Comparison of ENCODE assay signal across 8 mouse cellular contexts in genomic region chr9:110084201-110084964, GRCm38 (mm10). TPM values are rescaled to one million over a fixed set of nuclear protein-coding genes. Genes with fewer than 3 reads are reported as not detected.
DNase-seq lines count a peak whose midpoint lies in the region; ATAC-seq and TF ChIP-seq lines count a peak whose summit lies in the region.
"Had no signal": no experiment of that assay in that cellular context is flagged by ENCODE, and none has a peak within 500 bp of the region (broad histone marks: within the 10 kb centered on the region; RNA-seq: fewer than 3 reads in every experiment).

No protein-coding gene starts in this region.

- no peak overlapping the region for H3K9ac ChIP-seq in embryonic facial prominence, embryonic 15.5 days
- H3K9ac ChIP-seq in limb, embryonic 15.5 days, result no peak overlapping the region
- no peak overlapping the region for H3K9ac ChIP-seq in forebrain, embryonic 13.5 days
- H3K9ac ChIP-seq: midbrain, embryonic 12.5 days had no signal

- H3K27me3 ChIP-seq in kidney, adult 2 months (replicated peaks; ENCODE audit: control insufficient read depth, insufficient read depth, low read length), result no peaks in the 10 kb centered on the region
- H3K27me3 ChIP-seq in embryonic facial prominence, embryonic 15.5 days, result no peaks in the 10 kb centered on the region
- no peaks in the 10 kb centered on the region for H3K27me3 ChIP-seq in limb, embryonic 15.5 days
- no peaks in the 10 kb centered on the region for H3K27me3 ChIP-seq in forebrain, embryonic 13.5 days
- H3K27me3 ChIP-seq: midbrain, embryonic 12.5 days had no signal

- no peak for TF ChIP-seq POLR2A in kidney, adult 2 months (IDR thresholded peaks at IDR 0.05; ENCODE audit: low read depth, low read length)

- H3K9me3 ChIP-seq in embryonic facial prominence, embryonic 15.5 days (replicated peaks), result no peaks in the 10 kb centered on the region
- H3K9me3 ChIP-seq in limb, embryonic 15.5 days, result no peaks in the 10 kb centered on the region
- H3K9me3 ChIP-seq in forebrain, embryonic 13.5 days (replicated peaks), result no peaks in the 10 kb centered on the region
- H3K9me3 ChIP-seq: midbrain, embryonic 12.5 days had no signal

- H3K4me3 ChIP-seq in kidney, adult 2 months (ENCODE audit: insufficient read depth, low read depth, low read length), result no peak overlapping the region
- H3K4me3 ChIP-seq in embryonic facial prominence, embryonic 15.5 days (replicated peaks), result no peak overlapping the region
- no peak overlapping the region for H3K4me3 ChIP-seq in limb, embryonic 15.5 days
- no peak overlapping the region for H3K4me3 ChIP-seq in forebrain, embryonic 13.5 days
- H3K4me3 ChIP-seq: midbrain, embryonic 12.5 days had no signal

- H3K36me3 ChIP-seq in kidney, adult 2 months (ENCODE audit: control insufficient read depth, insufficient read depth, low read length), result peaks cover 1% of the 10 kb centered on the region; the same call in 1 of the 2 replicates
- peaks cover 99% of the 10 kb centered on the region for H3K36me3 ChIP-seq in embryonic facial prominence, embryonic 15.5 days
- H3K36me3 ChIP-seq in limb, embryonic 15.5 days, result peaks cover 99% of the 10 kb centered on the region
- peaks cover 98% of the 10 kb centered on the region for H3K36me3 ChIP-seq in forebrain, embryonic 13.5 days (ENCODE audit: poor library complexity, severe bottlenecking)

- H3K27ac ChIP-seq in kidney, adult 2 months (ENCODE audit: insufficient read depth, low read depth, low read length), result no peak overlapping the region
- H3K27ac ChIP-seq in embryonic facial prominence, embryonic 15.5 days (replicated peaks), result peak overlapping the region; percentile 51; the same call in 1 of the 2 replicates
- no peak overlapping the region for H3K27ac ChIP-seq in limb, embryonic 15.5 days
- H3K27ac ChIP-seq in forebrain, embryonic 13.5 days, result no peak overlapping the region

- no peak overlapping the region for H3K4me2 ChIP-seq in embryonic facial prominence, embryonic 15.5 days (replicated peaks)
- H3K4me2 ChIP-seq in limb, embryonic 15.5 days, result no peak overlapping the region
- H3K4me2 ChIP-seq in forebrain, embryonic 13.5 days, result no peak overlapping the region
- H3K4me2 ChIP-seq: midbrain, embryonic 12.5 days had no signal

- WGBS in kidney, adult 2 months, result 75% methylated on average over 25 of the region's 25 CpGs
- WGBS in embryonic facial prominence, embryonic 15.5 days, result 84% methylated on average over 25 of the region's 25 CpGs
- WGBS in limb, embryonic 15.5 days, result 82% methylated on average over 25 of the region's 25 CpGs
- 91% methylated on average over 25 of the region's 25 CpGs for WGBS in forebrain, embryonic 13.5 days

- no peak for TF ChIP-seq CTCF in kidney, adult 2 months (conservative IDR thresholded peaks at IDR 0.05; ENCODE audit: insufficient read depth, insufficient read length, low read depth, low read length)

- ATAC-seq in embryonic facial prominence, embryonic 15.5 days (ENCODE audit: insufficient number of reproducible peaks, low FRiP score, low TSS enrichment, low read depth), result peak; percentile 64
- ATAC-seq in limb, embryonic 15.5 days (ENCODE audit: insufficient number of reproducible peaks, low FRiP score, low TSS enrichment, low read depth), result peak; percentile 57
- no peak for ATAC-seq in forebrain, embryonic 13.5 days

- no peaks in the 10 kb centered on the region for H3K4me1 ChIP-seq in kidney, adult 2 months (ENCODE audit: control insufficient read depth, insufficient read depth, low read length)
- H3K4me1 ChIP-seq in embryonic facial prominence, embryonic 15.5 days, result no peaks in the 10 kb centered on the region
- no peaks in the 10 kb centered on the region for H3K4me1 ChIP-seq in limb, embryonic 15.5 days
- H3K4me1 ChIP-seq in forebrain, embryonic 13.5 days, result no peaks in the 10 kb centered on the region
- H3K4me1 ChIP-seq: midbrain, embryonic 12.5 days had no signal

- DNase-seq in kidney, postnatal 10 days, result peak; percentile 50
- DNase-seq in kidney, adult 2 months, result no peak
- DNase-seq in NIH3T3 (ENCODE audit: low read depth), result peak; percentile 48
- DNase-seq in spleen, adult 18-20 months, result no peak

RNA-seq across cellular contexts. Expression of gene Smarcc1, which starts 33.1 kb away (rescaled TPM):
- 12.0 and 12.2 TPM in 2 replicates for polyA plus RNA-seq in kidney, adult 2 months (2012; rRNA removed)
- polyA plus RNA-seq in embryonic facial prominence, embryonic 15.5 days (2015; fragmentation: Nextera tagmentation; extraction: Ambion mirVana), result 113 and 119 TPM in 2 replicates
- 97.6 and 115 TPM in 2 replicates for polyA plus RNA-seq in limb, embryonic 15.5 days (2015; fragmentation: Nextera tagmentation; extraction: Ambion mirVana)
- 181 and 186 TPM in 2 replicates for polyA plus RNA-seq in forebrain, embryonic 13.5 days (2015; fragmentation: Nextera tagmentation; extraction: Ambion mirVana)

RNA-seq across cellular contexts. Expression of gene Dhx30, which starts 33.2 kb away (rescaled TPM):
- 84.3 and 87.6 TPM in 2 replicates for polyA plus RNA-seq in kidney, adult 2 months (2012; rRNA removed)
- polyA plus RNA-seq in embryonic facial prominence, embryonic 15.5 days (2015; fragmentation: Nextera tagmentation; extraction: Ambion mirVana), result 127 and 137 TPM in 2 replicates
- 113 and 117 TPM in 2 replicates for polyA plus RNA-seq in limb, embryonic 15.5 days (2015; fragmentation: Nextera tagmentation; extraction: Ambion mirVana)
- 206 and 217 TPM in 2 replicates for polyA plus RNA-seq in forebrain, embryonic 13.5 days (2015; fragmentation: Nextera tagmentation; extraction: Ambion mirVana)

Comparison
In these comparisons a context has a peak if more than half of its experiments do, and no peak if none do; other contexts are left out.
1. DNase-seq: peak in kidney, postnatal 10 days (single experiment) and NIH3T3 (single experiment); none in kidney, adult 2 months (single experiment) and spleen, adult 18-20 months (0 of 2).